7 mouse cellular contexts compared by ENCODE assay signal in the genomic region with DNA sequence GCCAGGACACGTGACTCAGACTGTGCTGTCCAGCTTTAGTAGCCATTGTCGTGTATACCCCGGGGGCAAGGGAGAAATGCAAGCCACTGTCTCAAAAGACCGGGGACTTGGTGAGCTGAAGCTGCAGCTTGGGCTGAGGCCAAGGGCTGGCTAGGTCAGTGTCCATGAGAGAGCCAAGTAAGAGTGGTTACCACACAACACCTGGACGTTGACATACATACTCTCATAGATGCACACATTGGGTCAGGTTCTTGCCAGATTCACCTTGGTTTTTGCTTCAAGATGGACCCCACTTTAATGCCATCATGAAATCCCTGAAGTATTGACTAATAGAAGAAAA. TPM values are rescaled to one million over a fixed set of nuclear protein-coding genes. Genes with fewer than 3 reads are reported as not detected.
DNase-seq lines count a peak whose midpoint lies in the region; ATAC-seq and TF ChIP-seq lines count a peak whose summit lies in the region.

No protein-coding gene starts in this region.

- no peak for TF ChIP-seq EP300 in lung, postnatal 0 days (IDR thresholded peaks at IDR 0.05)

- no peak for TF ChIP-seq POLR2A in limb, embryonic 14.5 days (IDR thresholded peaks at IDR 0.05; ENCODE audit: borderline replicate concordance, extremely low read depth, insufficient read depth, insufficient read length)

- H3K9ac ChIP-seq in lung, postnatal 0 days (replicated peaks; ENCODE audit: low read depth): peak overlapping the region; percentile 50; the same call in 1 of the 2 replicates
- peak overlapping the region; percentile 79 for H3K9ac ChIP-seq in forebrain, embryonic 13.5 days
- peak overlapping the region; percentile 85; the same call in 1 of the 2 replicates for H3K9ac ChIP-seq in limb, embryonic 14.5 days (ENCODE audit: low read depth, low read length, severe bottlenecking)
- peak overlapping the region; percentile 77 for H3K9ac ChIP-seq in stomach, embryonic 14.5 days (replicated peaks; ENCODE audit: low read depth, low read length)

- no peak overlapping the region for H3K27ac ChIP-seq in lung, postnatal 0 days (ENCODE audit: low read length)
- H3K27ac ChIP-seq in forebrain, embryonic 13.5 days: no peak overlapping the region
- H3K27ac ChIP-seq in limb, embryonic 14.5 days (replicated peaks; ENCODE audit: low read depth, low read length): no peak overlapping the region
- no peak overlapping the region for H3K27ac ChIP-seq in stomach, embryonic 14.5 days (ENCODE audit: low read length)

- TF ChIP-seq CTCF in lung, postnatal 0 days (IDR thresholded peaks at IDR 0.05): no peak

- no peak for DNase-seq in lung, postnatal 0 days (ENCODE audit: low spot score)
- DNase-seq in lung, postnatal 36 days: no peak
- no peak for DNase-seq in limb, embryonic 14.5 days (ENCODE audit: low spot score)
- no peak for DNase-seq in cerebellum, adult 9-10 months

- no peaks in the 10 kb centered on the region for H3K9me3 ChIP-seq in lung, postnatal 0 days (ENCODE audit: low read length)
- H3K9me3 ChIP-seq in forebrain, embryonic 13.5 days (replicated peaks): no peaks in the 10 kb centered on the region
- H3K9me3 ChIP-seq in limb, embryonic 14.5 days (ENCODE audit: control insufficient read depth, low read length): no peaks in the 10 kb centered on the region
- no peaks in the 10 kb centered on the region for H3K9me3 ChIP-seq in stomach, embryonic 14.5 days (ENCODE audit: control insufficient read depth, low read depth, low read length)

- H3K4me2 ChIP-seq in lung, postnatal 0 days (replicated peaks; ENCODE audit: low read depth, low read length): peak overlapping the region; percentile 93
- H3K4me2 ChIP-seq in forebrain, embryonic 13.5 days: peak overlapping the region; percentile 94
- H3K4me2 ChIP-seq in limb, embryonic 14.5 days (replicated peaks; ENCODE audit: low read depth, low read length, severe bottlenecking): peak overlapping the region; percentile 92
- peak overlapping the region; percentile 77 for H3K4me2 ChIP-seq in stomach, embryonic 14.5 days (replicated peaks; ENCODE audit: low read depth, low read length)

- peak overlapping the region; percentile 65 for H3K4me3 ChIP-seq in lung, postnatal 0 days (ENCODE audit: low read depth, low read length)
- peak overlapping the region; percentile 64 for H3K4me3 ChIP-seq in forebrain, embryonic 13.5 days
- H3K4me3 ChIP-seq in limb, embryonic 14.5 days (replicated peaks; ENCODE audit: low read length): peak overlapping the region; percentile 71
- peak overlapping the region; percentile 71 for H3K4me3 ChIP-seq in stomach, embryonic 14.5 days (ENCODE audit: low read depth, low read length)

- H3K4me1 ChIP-seq in lung, postnatal 0 days (ENCODE audit: insufficient read depth, low read depth, low read length): no peaks in the 10 kb centered on the region; the same call in 1 of the 2 replicates
- peaks cover 17% of the 10 kb centered on the region for H3K4me1 ChIP-seq in forebrain, embryonic 13.5 days
- H3K4me1 ChIP-seq in limb, embryonic 14.5 days (ENCODE audit: control insufficient read depth, insufficient read depth, low read length): peaks cover 8% of the 10 kb centered on the region; the same call in 1 of the 2 replicates
- peaks cover 5% of the 10 kb centered on the region; the same call in 1 of the 2 replicates for H3K4me1 ChIP-seq in stomach, embryonic 14.5 days (ENCODE audit: control insufficient read depth, insufficient read depth, low read length)

- no peak for ATAC-seq in lung, postnatal 0 days
- ATAC-seq in forebrain, embryonic 13.5 days: no peak
- ATAC-seq in limb, embryonic 14.5 days (ENCODE audit: low FRiP score, low read depth): no peak
- ATAC-seq in stomach, embryonic 14.5 days (ENCODE audit: insufficient number of reproducible peaks, insufficient read depth, low FRiP score, low read depth): no peak; the same call in 1 of the 2 replicates
- ATAC-seq in granulocyte monocyte progenitor cell, adult 5-6 weeks (replicated peaks; ENCODE audit: poor library complexity, severe bottlenecking): no peak

- no peaks in the 10 kb centered on the region for H3K36me3 ChIP-seq in lung, postnatal 0 days (ENCODE audit: insufficient read depth, low read length)
- H3K36me3 ChIP-seq in forebrain, embryonic 13.5 days (ENCODE audit: poor library complexity, severe bottlenecking): no peaks in the 10 kb centered on the region
- H3K36me3 ChIP-seq in limb, embryonic 14.5 days (ENCODE audit: control insufficient read depth, insufficient read depth, low read length): no peaks in the 10 kb centered on the region
- no peaks in the 10 kb centered on the region for H3K36me3 ChIP-seq in stomach, embryonic 14.5 days (ENCODE audit: control insufficient read depth, insufficient read depth, low read length)

- WGBS in lung, postnatal 0 days: 14% methylated on average over 5 of the region's 5 CpGs
- 9% methylated on average over 5 of the region's 5 CpGs for WGBS in forebrain, embryonic 13.5 days
- WGBS in limb, embryonic 14.5 days: 13% methylated on average over 5 of the region's 5 CpGs
- 18% methylated on average over 5 of the region's 5 CpGs for whole genome bisulfite sequencing in stomach, embryonic 14.5 days

- no peaks in the 10 kb centered on the region for H3K27me3 ChIP-seq in lung, postnatal 0 days (replicated peaks; ENCODE audit: insufficient read depth, low read length)
- no peaks in the 10 kb centered on the region for H3K27me3 ChIP-seq in forebrain, embryonic 13.5 days
- H3K27me3 ChIP-seq in limb, embryonic 14.5 days (ENCODE audit: control insufficient read depth, insufficient read depth, low read length): no peaks in the 10 kb centered on the region
- H3K27me3 ChIP-seq in stomach, embryonic 14.5 days (ENCODE audit: control insufficient read depth, insufficient read depth, low read length): no peaks in the 10 kb centered on the region

RNA-seq across cellular contexts. Expression of a gene that starts 0.3 kb away (rescaled TPM):
- polyA plus RNA-seq in lung, postnatal 0 days (2015; fragmentation: Nextera tagmentation; extraction: Ambion mirVana): 7.1 and 7.7 TPM in 2 replicates
- 15.1 and 15.3 TPM in 2 replicates for polyA plus RNA-seq in forebrain, embryonic 13.5 days (2015; fragmentation: Nextera tagmentation; extraction: Ambion mirVana)
- polyA plus RNA-seq in limb, embryonic 14.5 days (2012; rRNA removed): 8.2 and 8.4 TPM in 2 replicates
- 19.1 and 21.4 TPM in 2 replicates for polyA plus RNA-seq in limb, embryonic 14.5 days (2014; fragmentation: Nextera tagmentation; extraction: Ambion mirVana)
- 27.3 and 33.6 TPM in 2 replicates for polyA plus RNA-seq in stomach, embryonic 14.5 days (2014; fragmentation: Nextera tagmentation; extraction: Ambion mirVana)
- 25.5 and 25.8 TPM in 2 replicates for total RNA-seq in granulocyte monocyte progenitor cell, adult 5-6 weeks (2014; fragmentation: Nextera tagmentation)
- 31.6 and 46.0 TPM in 2 replicates for total RNA-seq in granulocyte monocyte progenitor cell, adult 5-6 weeks (2017)
